ENCODE assay signal across 22 mouse cellular contexts in the genomic region with DNA sequence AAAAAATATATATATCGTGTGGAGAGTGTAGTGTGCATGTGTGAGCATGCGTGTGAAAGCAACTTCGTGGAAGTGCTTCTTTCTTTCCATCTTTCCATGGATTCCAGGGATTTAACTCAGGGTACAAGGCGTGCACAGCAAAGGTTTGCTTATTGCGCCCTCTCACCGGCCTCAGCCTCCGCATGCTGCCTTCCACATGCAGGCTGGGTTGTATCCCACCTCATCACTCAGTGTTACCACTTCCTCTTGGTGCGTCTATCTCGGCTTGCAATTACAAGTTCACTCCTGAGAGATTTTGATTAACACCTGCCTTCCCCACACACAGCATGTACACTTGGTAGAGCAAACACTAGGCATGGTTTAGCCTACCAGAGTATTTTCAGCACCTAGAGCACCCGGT. TPM values are rescaled to one million over a fixed set of nuclear protein-coding genes. Genes with fewer than 3 reads are reported as not detected.
DNase-seq lines count a peak whose midpoint lies in the region; ATAC-seq and TF ChIP-seq lines count a peak whose summit lies in the region.
"Had no signal": no experiment of that assay in that cellular context is flagged by ENCODE, and none has a peak within 500 bp of the region (broad histone marks: within the 10 kb centered on the region; RNA-seq: fewer than 3 reads in every experiment).

No protein-coding gene starts in this region.

- H3K4me2 ChIP-seq in lung, postnatal 0 days (replicated peaks; ENCODE audit: low read depth, low read length): no peak overlapping the region
- H3K4me2 ChIP-seq: forebrain, embryonic 15.5 days; heart, embryonic 13.5 days; hindbrain, embryonic 14.5 days; midbrain, embryonic 13.5 days had no signal

- H3K4me1 ChIP-seq in thymus, adult 2 months (replicated peaks; ENCODE audit: control insufficient read depth, insufficient read depth, low read length): peaks cover 17% of the 10 kb centered on the region
- no peaks in the 10 kb centered on the region for H3K4me1 ChIP-seq in lung, postnatal 0 days (ENCODE audit: insufficient read depth, low read depth, low read length)
- H3K4me1 ChIP-seq: forebrain, embryonic 15.5 days had no signal

- no peak for TF ChIP-seq EP300 in lung, postnatal 0 days (IDR thresholded peaks at IDR 0.05)

- H3K36me3 ChIP-seq in thymus, adult 2 months (ENCODE audit: control insufficient read depth, insufficient read depth, low read length): peaks cover 32% of the 10 kb centered on the region
- H3K36me3 ChIP-seq in lung, postnatal 0 days (ENCODE audit: insufficient read depth, low read length): peaks cover 70% of the 10 kb centered on the region

- TF ChIP-seq POLR2A in thymus, adult 2 months (IDR thresholded peaks at IDR 0.05; ENCODE audit: control insufficient read depth, extremely low read depth, insufficient read depth, low read length, poor library complexity): no peak

- no peaks in the 10 kb centered on the region for H3K27me3 ChIP-seq in thymus, adult 2 months (ENCODE audit: control insufficient read depth, insufficient read depth, low read length)
- no peaks in the 10 kb centered on the region for H3K27me3 ChIP-seq in lung, postnatal 0 days (replicated peaks; ENCODE audit: insufficient read depth, low read length)
- H3K27me3 ChIP-seq: forebrain, embryonic 15.5 days; heart, embryonic 13.5 days; midbrain, embryonic 13.5 days had no signal

- TF ChIP-seq CTCF in thymus, adult 2 months (IDR thresholded peaks at IDR 0.05; ENCODE audit: borderline replicate concordance, control insufficient read depth, extremely low read depth, insufficient read depth, low read length, poor library complexity): no peak
- TF ChIP-seq CTCF in lung, postnatal 0 days (IDR thresholded peaks at IDR 0.05): no peak

- H3K9me3 ChIP-seq in lung, postnatal 0 days (ENCODE audit: low read length): no peaks in the 10 kb centered on the region
- H3K9me3 ChIP-seq: embryonic facial prominence, embryonic 10.5 days; forebrain, embryonic 15.5 days; G1E; heart, embryonic 13.5 days; midbrain, embryonic 13.5 days had no signal

- peak; percentile 17 for DNase-seq in CD4-positive, CD25-positive, alpha-beta regulatory T cell, adult 2 months (ENCODE audit: low read depth, low spot score)
- no peak for DNase-seq in thymus, adult 2 months
- DNase-seq in thymus, adult 18-20 months: no peak
- peak; percentile 51 for DNase-seq in thymus, postnatal 4 days
- no peak for DNase-seq in lung, postnatal 0 days (ENCODE audit: low spot score)
- DNase-seq: adrenal gland, postnatal 25 days; gastrocnemius, postnatal 36 days; heart, postnatal 36 days; layer of hippocampus, postnatal 36 days had no signal

- no peak overlapping the region for H3K4me3 ChIP-seq in thymus, adult 2 months (ENCODE audit: control insufficient read depth, insufficient read depth, low read length)
- no peak overlapping the region for H3K4me3 ChIP-seq in lung, postnatal 0 days (ENCODE audit: low read depth, low read length)
- H3K4me3 ChIP-seq: embryonic facial prominence, embryonic 10.5 days; forebrain, embryonic 15.5 days; heart, adult 2 months; heart, embryonic 13.5 days; midbrain, embryonic 13.5 days had no signal

- no peak overlapping the region for H3K9ac ChIP-seq in lung, postnatal 0 days (replicated peaks; ENCODE audit: low read depth)
- H3K9ac ChIP-seq: forebrain, embryonic 15.5 days; heart, embryonic 13.5 days; hindbrain, embryonic 14.5 days; midbrain, embryonic 13.5 days had no signal

- 19% methylated on average over 10 of the region's 10 CpGs for WGBS in thymus, adult 2 months
- WGBS in lung, postnatal 0 days: 76% methylated on average over 10 of the region's 10 CpGs

- 0 out of 2 replicates have a peak overlapping the region, but pooled peaks have one; percentile 21 for H3K27ac ChIP-seq in thymus, adult 2 months (ENCODE audit: control insufficient read depth, insufficient read depth, low read length)
- H3K27ac ChIP-seq in lung, postnatal 0 days (ENCODE audit: low read length): no peak overlapping the region
- H3K27ac ChIP-seq: embryonic facial prominence, embryonic 10.5 days; forebrain, embryonic 15.5 days; heart, embryonic 13.5 days; hindbrain, embryonic 14.5 days; macrophage; midbrain, embryonic 13.5 days had no signal

- no peak for ATAC-seq in CD4-positive, CD25-positive, alpha-beta regulatory T cell, adult 4 months
- ATAC-seq in megakaryocyte progenitor cell, adult 5-6 weeks (replicated peaks; ENCODE audit: poor library complexity): peak; percentile 66
- no peak for ATAC-seq in monocyte, adult 5-6 weeks (replicated peaks; ENCODE audit: insufficient number of reproducible peaks, low FRiP score, low TSS enrichment, poor library complexity, severe bottlenecking)
- ATAC-seq in lung, postnatal 0 days: no peak
- ATAC-seq: activated CD4-positive, CD25-positive, alpha-beta regulatory T cell, adult 4 months; forebrain, embryonic 15.5 days; inflammation-experienced regulatory T-cells, adult 6 months; midbrain, embryonic 13.5 days had no signal

RNA-seq across cellular contexts. Expression of gene Map7d1, which starts 21.0 kb away (rescaled TPM):
- polyA plus RNA-seq in CD4-positive, CD25-positive, alpha-beta regulatory T cell, adult 4 months (2017; shearing (Covaris generic)): 1 to 10 TPM; 2.0 to 6.3 TPM
- polyA plus RNA-seq in thymus, adult 2 months (2012; rRNA removed): 74.6 and 84.2 TPM in 2 replicates
- 18.8 and 21.1 TPM in 2 replicates for total RNA-seq in megakaryocyte progenitor cell, adult 5-6 weeks (2015)
- total RNA-seq in megakaryocyte progenitor cell, adult 5-6 weeks (2017): 35.8 and 39.6 TPM in 2 replicates
- 103 to 151 TPM (median 107 TPM) in 3 replicates for total RNA-seq in monocyte, adult 5-6 weeks (2017)
- 27.2 and 33.3 TPM in 2 replicates for polyA plus RNA-seq in lung, postnatal 0 days (2015; fragmentation: Nextera tagmentation; extraction: Ambion mirVana)

RNA-seq across cellular contexts. Expression of gene Trappc3, which starts 26.9 kb away (rescaled TPM):
- polyA plus RNA-seq in CD4-positive, CD25-positive, alpha-beta regulatory T cell, adult 4 months (2017; shearing (Covaris generic)): 100 to 1,000 TPM in 1 of 2 experiments, 10 to 100 TPM in 1; 64.4 to 121 TPM
- polyA plus RNA-seq in thymus, adult 2 months (2012; rRNA removed): 48.0 and 55.1 TPM in 2 replicates
- 33.5 and 38.5 TPM in 2 replicates for total RNA-seq in megakaryocyte progenitor cell, adult 5-6 weeks (2015)
- total RNA-seq in megakaryocyte progenitor cell, adult 5-6 weeks (2017): 54.6 and 61.8 TPM in 2 replicates
- total RNA-seq in monocyte, adult 5-6 weeks (2017): 46.3 to 53.6 TPM (median 51.4 TPM) in 3 replicates
- 95.9 and 97.9 TPM in 2 replicates for polyA plus RNA-seq in lung, postnatal 0 days (2015; fragmentation: Nextera tagmentation; extraction: Ambion mirVana)

RNA-seq across cellular contexts. Expression of gene Thrap3, which starts 32.6 kb away (rescaled TPM):
- 100 to 1,000 TPM; 222 to 330 TPM for polyA plus RNA-seq in CD4-positive, CD25-positive, alpha-beta regulatory T cell, adult 4 months (2017; shearing (Covaris generic))
- polyA plus RNA-seq in thymus, adult 2 months (2012; rRNA removed): 91.8 and 101 TPM in 2 replicates
- 172 and 184 TPM in 2 replicates for total RNA-seq in megakaryocyte progenitor cell, adult 5-6 weeks (2015)
- total RNA-seq in megakaryocyte progenitor cell, adult 5-6 weeks (2017): 286 and 377 TPM in 2 replicates
- 431 to 662 TPM (median 493 TPM) in 3 replicates for total RNA-seq in monocyte, adult 5-6 weeks (2017)
- polyA plus RNA-seq in lung, postnatal 0 days (2015; fragmentation: Nextera tagmentation; extraction: Ambion mirVana): 98.6 and 112 TPM in 2 replicates

RNA-seq across cellular contexts. Expression of gene Col8a2, which starts 51.4 kb away (rescaled TPM):
- not detected for polyA plus RNA-seq in CD4-positive, CD25-positive, alpha-beta regulatory T cell, adult 4 months (2017; shearing (Covaris generic))
- polyA plus RNA-seq in thymus, adult 2 months (2012; rRNA removed): 0.28 and 0.35 TPM in 2 replicates
- total RNA-seq in megakaryocyte progenitor cell, adult 5-6 weeks (2015): not detected in 2 replicates
- total RNA-seq in megakaryocyte progenitor cell, adult 5-6 weeks (2017): not detected in 2 replicates
- total RNA-seq in monocyte, adult 5-6 weeks (2017): 1.5 to 3.7 TPM (median 1.8 TPM) in 3 replicates
- polyA plus RNA-seq in lung, postnatal 0 days (2015; fragmentation: Nextera tagmentation; extraction: Ambion mirVana): 1.4 and 1.9 TPM in 2 replicates
- polyA plus RNA-seq: activated CD4-positive, CD25-positive, alpha-beta regulatory T cell, adult 4 months; G1E; inflammation-experienced regulatory T-cells, adult 6 months; macrophage had no signal

Comparison
In these comparisons a context has a peak if more than half of its experiments do, and no peak if none do; other contexts are left out.
1. DNase-seq: peak in CD4-positive, CD25-positive, alpha-beta regulatory T cell, adult 2 months (single experiment) and thymus, postnatal 4 days (single experiment); none in thymus, adult 2 months (single experiment), thymus, adult 18-20 months (0 of 2) and lung, postnatal 0 days (single experiment).